Mouse (Mus musculus) skeletal muscle tissue, postnatal 0 days (tissue): Measurements from ENCODE around the gene Rnf126. TPM values are rescaled to one million over a fixed set of nuclear protein-coding genes. Genes with fewer than 3 reads are reported as not detected.

ENCODE experiments used
- polyA plus RNA-seq: library from polyadenylated mRNA; unstranded; fragments of >200 nt; fragmentation: Nextera tagmentation; extraction: Ambion mirVana; gene quantifications from 2 replicates; pipeline ENCODE4 v1.2.1, GENCODE M21; 2015

The Rnf126 gene
- polyA plus RNA-seq, result 58.3 and 61.0 TPM in 2 replicates

DNA sequence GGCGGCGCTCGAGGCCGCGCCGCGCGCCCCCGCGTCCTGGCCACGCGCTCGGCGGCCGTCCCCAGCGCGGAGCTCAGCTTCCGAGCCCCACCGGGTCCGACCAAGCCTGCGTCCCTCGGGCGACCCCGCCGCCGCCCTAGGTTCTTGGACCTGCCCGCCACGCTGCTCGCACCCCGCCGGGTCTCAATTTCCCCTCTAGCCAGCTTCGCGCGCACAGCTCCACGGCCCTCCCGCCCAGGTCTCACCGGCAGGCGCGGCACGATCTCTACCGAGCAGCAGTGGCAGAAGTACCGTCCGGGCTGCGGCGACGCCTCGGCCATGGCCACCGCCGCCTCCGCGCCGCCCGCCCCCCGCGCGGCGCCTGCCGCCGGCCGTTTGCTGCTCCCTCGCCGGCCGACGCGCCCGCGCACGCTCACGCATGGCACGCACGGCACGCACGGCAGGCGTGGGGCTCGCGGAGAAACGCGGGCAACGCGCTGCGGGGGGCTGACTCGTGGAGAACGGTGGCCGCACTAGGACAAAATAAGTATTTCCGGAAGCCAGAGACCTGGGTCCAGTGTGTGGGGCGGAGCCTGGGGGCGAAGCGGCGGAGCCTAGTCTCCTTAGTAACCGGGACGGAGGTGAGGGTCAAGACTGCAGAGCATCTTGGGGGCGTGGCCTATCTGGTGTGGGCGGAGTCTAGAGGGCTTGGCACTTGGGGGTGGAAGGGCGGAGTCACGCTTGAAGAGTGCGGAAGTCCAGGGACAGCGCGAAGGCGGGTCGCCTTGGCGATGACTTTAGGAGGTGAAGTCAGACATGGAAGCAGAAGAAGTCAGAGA is at the start of gene Rnf126:
Rnf126 (minus strand) TSS at position 445 of the 818 bp plus-strand sequence.

DNA sequence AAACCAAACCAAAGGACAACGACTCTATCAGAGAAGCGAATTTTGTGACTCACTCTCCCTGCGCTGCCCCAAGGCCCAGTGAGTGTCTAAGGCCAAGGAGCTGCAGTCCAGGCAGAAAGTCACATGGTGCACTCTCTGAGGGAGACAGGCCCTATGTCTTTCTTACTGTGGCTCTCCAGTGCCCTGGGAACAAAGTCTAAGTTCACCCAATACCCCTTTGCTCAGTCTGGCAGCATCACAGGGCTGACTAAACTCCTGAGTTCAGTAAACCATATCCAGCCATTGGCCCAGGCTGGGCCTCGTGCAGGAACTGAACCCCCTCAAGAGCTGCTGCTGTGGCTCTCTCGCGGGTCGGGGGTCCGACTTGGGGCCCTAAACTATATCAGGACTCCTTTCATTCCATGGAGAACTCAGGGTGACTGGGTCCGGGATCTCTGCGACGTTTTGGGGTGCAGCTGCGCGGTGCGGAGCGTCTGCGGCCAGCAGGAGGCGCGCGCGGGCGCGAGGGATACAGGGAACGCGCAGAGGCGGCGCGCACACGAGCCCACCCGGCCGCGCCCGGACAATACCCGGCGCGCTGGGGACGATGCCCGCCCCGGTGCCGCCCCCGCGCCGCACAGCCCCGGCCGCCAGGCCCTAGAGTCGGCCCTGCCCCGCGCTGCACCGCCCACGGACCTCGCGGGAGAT is 26.4 kb upstream of the Rnf126 start, which contains the start of gene Palm:
Palm (plus strand) TSS at position 522 of the 687 bp plus-strand sequence.

DNA sequence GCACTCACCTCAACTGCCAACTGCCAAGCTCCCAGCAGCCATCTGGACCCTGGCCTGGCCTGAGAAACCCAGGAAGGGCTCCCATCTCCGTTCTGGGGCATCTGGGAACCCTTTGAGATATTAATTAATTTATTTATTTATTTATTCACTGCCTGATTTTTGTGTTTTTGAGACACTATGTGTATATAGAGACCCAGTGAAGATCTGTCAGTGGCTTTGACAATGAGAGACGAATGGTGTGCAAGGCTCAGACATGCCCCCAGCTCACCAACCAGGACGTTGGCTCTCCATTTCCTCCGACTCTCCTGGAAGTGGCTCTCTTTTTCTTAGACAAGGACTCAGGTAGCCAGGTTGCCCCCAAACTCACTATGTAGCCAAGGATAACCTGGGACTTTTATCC is 24.1 kb upstream of the Rnf126 start, which contains the start of gene Prss57:
Prss57 (minus strand) TSS at position 101 of the 400 bp plus-strand sequence.

DNA sequence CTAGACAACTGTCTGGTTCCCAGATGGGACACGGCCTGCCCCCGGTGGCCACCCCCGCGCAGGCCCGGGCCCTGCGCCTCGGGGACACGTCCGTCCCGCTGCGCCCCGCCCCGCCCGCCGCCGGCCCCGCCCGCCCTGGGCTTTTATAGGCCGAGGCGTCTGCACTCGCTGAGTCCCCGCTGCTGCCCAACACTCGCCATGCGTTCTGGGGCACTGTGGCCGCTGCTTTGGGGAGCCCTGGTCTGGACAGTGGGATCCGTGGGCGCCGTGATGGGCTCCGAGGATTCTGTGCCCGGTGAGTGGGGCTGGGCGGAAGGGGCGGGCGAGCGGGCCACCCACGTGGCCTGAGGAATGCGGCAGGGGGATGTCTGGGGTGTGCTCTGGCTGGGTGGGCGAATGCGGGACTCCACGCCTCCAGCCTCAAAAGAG is 10.4 kb upstream of the Rnf126 start, which contains the start of gene Fstl3:
Fstl3 (plus strand) TSS at position 170 of the 429 bp plus-strand sequence.

DNA sequence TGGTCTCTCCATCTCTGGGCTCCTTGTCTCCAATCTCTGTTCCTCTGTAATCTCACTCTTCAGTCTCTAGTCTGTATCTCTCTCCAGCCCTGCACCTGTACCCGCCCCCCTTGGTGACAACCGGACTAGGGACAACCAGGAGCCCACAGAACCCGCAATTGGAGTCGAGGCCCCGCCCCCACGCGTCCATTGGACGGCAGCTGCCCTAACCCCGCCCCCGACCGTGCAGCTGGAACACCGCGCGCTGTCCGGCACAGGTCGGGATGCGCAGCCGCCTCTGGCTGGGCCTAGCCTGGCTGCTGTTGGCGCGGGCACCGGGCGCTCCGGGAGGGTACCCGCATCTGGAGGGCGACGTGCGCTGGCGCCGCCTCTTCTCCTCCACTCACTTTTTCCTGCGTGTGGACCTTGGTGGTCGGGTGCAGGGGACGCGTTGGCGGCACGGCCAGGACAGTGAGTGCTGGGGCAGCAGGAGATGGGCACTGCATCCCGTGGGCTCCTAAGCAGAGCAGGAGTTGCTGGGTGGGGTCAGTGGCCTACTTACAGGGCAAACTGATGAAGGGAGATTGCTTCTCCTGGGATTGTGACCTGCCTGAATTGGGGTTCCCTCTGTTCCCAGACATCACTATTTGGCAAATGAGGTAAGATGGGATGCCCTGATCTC is 11.8 kb downstream of the Rnf126 start, which contains the start of gene Fgf22:
Fgf22 (plus strand) TSS at position 221 of the 661 bp plus-strand sequence.

DNA sequence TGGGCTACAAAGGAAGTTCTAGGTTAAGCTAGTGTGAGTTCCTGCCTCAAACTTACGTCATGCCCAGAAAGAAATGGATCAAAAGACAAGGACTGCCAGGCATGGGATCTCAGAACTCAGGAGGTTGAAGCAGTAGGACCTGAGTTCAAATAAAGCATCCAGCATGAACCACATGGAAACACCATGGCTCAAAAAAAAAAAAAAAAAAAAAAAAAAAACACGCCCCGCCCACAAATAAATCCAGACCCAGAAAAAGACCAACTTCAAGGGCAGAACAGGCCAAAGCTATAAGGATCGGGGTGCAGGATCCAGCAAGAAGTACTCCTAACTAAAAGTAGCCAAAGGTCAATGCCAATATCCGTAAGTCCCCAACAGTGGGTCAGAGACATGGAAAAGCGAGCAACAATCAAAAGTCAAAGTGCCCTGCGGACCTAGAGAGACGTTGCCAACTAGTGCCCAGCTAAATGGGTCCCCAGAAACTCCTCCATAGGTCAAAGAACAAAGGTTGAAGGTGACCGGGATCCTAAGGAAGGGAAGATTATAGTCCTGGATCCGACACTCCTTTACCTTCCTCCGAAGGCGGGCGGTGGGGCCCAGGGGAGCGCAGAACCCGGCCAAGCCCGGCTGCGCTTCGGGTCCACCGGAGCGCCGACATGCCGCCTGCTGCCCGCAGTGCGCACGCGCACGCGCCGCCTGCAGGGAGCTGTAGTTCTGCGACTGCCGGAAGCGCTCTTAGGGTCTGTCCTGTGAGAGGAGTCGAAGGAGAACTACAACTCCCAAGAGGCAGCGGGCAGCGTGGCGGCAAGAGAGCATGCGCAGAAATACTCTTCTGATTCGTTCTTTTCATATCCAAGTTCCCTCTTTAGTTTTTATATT is 20.6 kb downstream of the Rnf126 start, which contains the start of gene Polrmt:
Polrmt (minus strand) TSS at position 684 of the 876 bp plus-strand sequence.

DNA sequence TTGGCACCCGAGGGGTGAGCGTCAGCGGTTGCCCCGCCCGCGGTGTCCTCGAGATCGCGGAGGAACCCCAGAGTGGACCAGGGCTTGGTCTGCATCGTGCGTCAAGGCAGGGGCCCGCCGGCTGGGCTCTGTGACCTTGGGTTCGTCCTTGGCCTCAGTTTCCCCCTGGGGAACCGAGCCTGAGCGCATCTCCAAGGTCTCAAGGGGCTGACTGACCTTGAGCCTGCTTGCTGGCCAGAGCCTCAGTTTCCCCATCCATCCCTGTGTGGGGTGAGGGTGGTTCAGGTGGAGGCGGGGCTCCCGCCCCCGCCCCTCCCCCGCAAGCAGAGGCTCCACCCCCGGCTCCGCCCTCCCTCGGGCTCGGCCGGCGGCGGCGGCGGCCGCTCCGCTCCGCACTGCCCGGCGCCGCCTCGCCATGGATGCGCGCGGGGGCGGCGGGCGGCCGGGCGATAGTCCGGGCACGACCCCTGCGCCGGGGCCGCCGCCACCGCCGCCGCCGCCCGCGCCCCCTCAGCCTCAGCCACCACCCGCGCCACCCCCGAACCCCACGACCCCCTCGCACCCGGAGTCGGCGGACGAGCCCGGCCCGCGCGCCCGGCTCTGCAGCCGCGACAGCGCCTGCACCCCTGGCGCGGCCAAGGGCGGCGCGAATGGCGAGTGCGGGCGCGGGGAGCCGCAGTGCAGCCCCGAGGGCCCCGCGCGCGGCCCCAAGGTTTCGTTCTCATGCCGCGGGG is 50.3 kb downstream of the Rnf126 start, which contains the start of gene Hcn2:
Hcn2 (plus strand) TSS at position 381 of the 734 bp plus-strand sequence.

Other genes starting within 250 kb of the Rnf126 start
- 2.2 and 3.5 TPM in 2 replicates for gene Plpp2, start 233.2 kb downstream of the Rnf126 start, polyA plus RNA-seq
- gene Mier2, start 211.8 kb downstream of the Rnf126 start, polyA plus RNA-seq, result 20.8 and 20.9 TPM in 2 replicates
- not detected in 2 replicates for gene Theg, start 179.6 kb downstream of the Rnf126 start, polyA plus RNA-seq
- gene C2cd4c, start 152.9 kb downstream of the Rnf126 start, polyA plus RNA-seq, result not detected in 2 replicates
- 1.3 and 1.8 TPM in 2 replicates for gene Shc2, start 129.0 kb downstream of the Rnf126 start, polyA plus RNA-seq
- gene Odf3l2, start 121.2 kb downstream of the Rnf126 start, polyA plus RNA-seq, result 0.13 TPM in 1 of 2 replicates, not detected in the other
- 0.77 and 1.5 TPM in 2 replicates for gene Madcam1, start 102.4 kb downstream of the Rnf126 start, polyA plus RNA-seq
- gene Tpgs1, start 97.6 kb downstream of the Rnf126 start, polyA plus RNA-seq, result 36.8 and 43.0 TPM in 2 replicates
- gene Cdc34, start 84.8 kb downstream of the Rnf126 start, polyA plus RNA-seq, result 329 and 340 TPM in 2 replicates
- 0.26 and 0.43 TPM in 2 replicates for gene Gzmm, start 77.9 kb downstream of the Rnf126 start, polyA plus RNA-seq
- 614 and 720 TPM in 2 replicates for gene Bsg, start 62.5 kb downstream of the Rnf126 start, polyA plus RNA-seq
- gene Hcn2, start 50.3 kb downstream of the Rnf126 start, polyA plus RNA-seq, result 0.04 and 0.10 TPM in 2 replicates
- 22.6 and 26.4 TPM in 2 replicates for gene Polrmt, start 20.4 kb downstream of the Rnf126 start, polyA plus RNA-seq
- gene Fgf22, start 11.9 kb downstream of the Rnf126 start, polyA plus RNA-seq, result 0.14 and 0.51 TPM in 2 replicates
- gene Fstl3, start 10.3 kb upstream of the Rnf126 start, polyA plus RNA-seq, result 3.3 and 3.8 TPM in 2 replicates
- gene Prss57, start 24.0 kb upstream of the Rnf126 start, polyA plus RNA-seq, result not detected in 2 replicates
- gene Palm, start 26.6 kb upstream of the Rnf126 start, polyA plus RNA-seq, result 22.3 and 27.1 TPM in 2 replicates
- gene Misp, start 54.0 kb upstream of the Rnf126 start, polyA plus RNA-seq, result not detected in 2 replicates
- gene Ptbp1, start 87.5 kb upstream of the Rnf126 start, polyA plus RNA-seq, result 49.8 and 68.7 TPM in 2 replicates
- gene Prtn3, start 107.5 kb upstream of the Rnf126 start, polyA plus RNA-seq, result 0.76 and 0.79 TPM in 2 replicates
- 1.9 TPM in 2 replicates for gene Plppr3, start 107.7 kb upstream of the Rnf126 start, polyA plus RNA-seq
- 0.24 and 1.7 TPM in 2 replicates for gene Elane, start 119.3 kb upstream of the Rnf126 start, polyA plus RNA-seq
- gene Cfd, start 123.9 kb upstream of the Rnf126 start, polyA plus RNA-seq, result 53.1 and 1,890 TPM in 2 replicates
- gene Med16, start 142.0 kb upstream of the Rnf126 start, polyA plus RNA-seq, result 22.4 and 23.7 TPM in 2 replicates
- gene Gm26602, start 143.9 kb upstream of the Rnf126 start, polyA plus RNA-seq, result 15.9 TPM in 1 of 2 replicates, not detected in the other
- 0.36 and 0.54 TPM in 2 replicates for gene Kiss1r, start 150.0 kb upstream of the Rnf126 start, polyA plus RNA-seq
- 89.9 and 90.5 TPM in 2 replicates for gene R3hdm4, start 154.3 kb upstream of the Rnf126 start, polyA plus RNA-seq
- 0.69 and 2.1 TPM in 2 replicates for gene Arid3a, start 160.1 kb upstream of the Rnf126 start, polyA plus RNA-seq
- 55.1 and 61.1 TPM in 2 replicates for gene Wdr18, start 193.2 kb upstream of the Rnf126 start, polyA plus RNA-seq
- 0.32 and 0.43 TPM in 2 replicates for gene Grin3b, start 203.8 kb upstream of the Rnf126 start, polyA plus RNA-seq
- 23.1 and 23.6 TPM in 2 replicates for gene Tmem259, start 217.4 kb upstream of the Rnf126 start, polyA plus RNA-seq
- gene Cnn2, start 221.6 kb upstream of the Rnf126 start, polyA plus RNA-seq, result 44.5 and 55.3 TPM in 2 replicates
- gene Abca7, start 229.5 kb upstream of the Rnf126 start, polyA plus RNA-seq, result 1.5 TPM in 2 replicates
- 2.7 and 4.2 TPM in 2 replicates for gene Arhgap45, start 249.7 kb upstream of the Rnf126 start, polyA plus RNA-seq